Mouse (Mus musculus) limb, embryonic 10.5 days (tissue): ENCODE measurements around the gene Tbkbp1. TPM values are rescaled to one million over a fixed set of nuclear protein-coding genes. Genes with fewer than 3 reads are reported as not detected.

ENCODE experiments used
- DNase-seq: peaks from one replicate; pipeline ENCODE4 v3.0.0-alpha.2; 2017; ENCODE audit warnings: low spot score
- H3K27ac ChIP-seq: fragments of 300-500 bp; sonication (generic); 2 replicates; pipeline ENCODE4 v1.5.1; 2016; ENCODE audit warnings: mild to moderate bottlenecking
- H3K27me3 ChIP-seq: fragments of 300-500 bp; sonication (generic); 2 replicates; pipeline ENCODE4 v1.6.1; 2016; ENCODE audit warnings: low read depth, mild to moderate bottlenecking; ENCODE audit not compliant: poor library complexity, severe bottlenecking
- H3K36me3 ChIP-seq: fragments of 300-500 bp; sonication (generic); 2 replicates; pipeline ENCODE4 v1.6.1; 2016; ENCODE audit warnings: mild to moderate bottlenecking, moderate library complexity
- H3K4me1 ChIP-seq: fragments of 300-500 bp; sonication (generic); 2 replicates; pipeline ENCODE4 v1.6.1; 2016
- H3K4me3 ChIP-seq: fragments of 300-500 bp; sonication (generic); 2 replicates; pipeline ENCODE4 v1.5.1; 2016; ENCODE audit warnings: mild to moderate bottlenecking, moderate library complexity
- H3K9me3 ChIP-seq: fragments of 300-500 bp; sonication (generic); replicated peaks from 2 replicates; pipeline ENCODE4 v1.6.1; 2016; ENCODE audit warnings: mild to moderate bottlenecking
- WGBS: fragments of 180-500 bp; shearing (Covaris S2); methylation state at CpG from one replicate; pipeline ENCODE4 v1.1.7; 2016; 5-methylcytosine and 5-hydroxymethylcytosine counted together
- polyA plus RNA-seq: library from polyadenylated mRNA; unstranded; fragments of >200 nt; fragmentation: Nextera tagmentation; extraction: Ambion mirVana; gene quantifications from 2 replicates; pipeline ENCODE4 v1.2.1, GENCODE M21; 2016

Tbkbp1 gene
- polyA plus RNA-seq, 1 experiment from 2014 or later = 6.1 TPM

- peak overlapping the region; percentile 52 for H3K4me3 ChIP-seq
- peak overlapping the region; percentile 78 for H3K27ac ChIP-seq
- no peaks in the 10 kb centered on the region for H3K9me3 ChIP-seq
- peak; percentile 56 for DNase-seq
- peaks cover 76% of the 10 kb centered on the region for H3K27me3 ChIP-seq
- peaks cover 44% of the 10 kb centered on the region for H3K4me1 ChIP-seq
- WGBS = 7% methylated on average over 69 of the region's 69 CpGs
- peaks cover 56% of the 10 kb centered on the region for H3K36me3 ChIP-seq
Measured at GRCm38 (mm10) chr11:97138554-97139226, 12.6 kb downstream of the Tbkbp1 start.

GRCm38 (mm10) chr11:97133270-97133669 lies 18.0 kb downstream of the Tbkbp1 start:
- H3K9me3 ChIP-seq = no peaks in the 10 kb centered on the region
- H3K36me3 ChIP-seq = peaks cover 25% of the 10 kb centered on the region
- H3K27ac ChIP-seq = no peak overlapping the region
- no peak for DNase-seq
- no peak overlapping the region for H3K4me3 ChIP-seq
- peaks cover 81% of the 10 kb centered on the region for H3K27me3 ChIP-seq
- H3K4me1 ChIP-seq = peaks cover 23% of the 10 kb centered on the region
- 48% methylated on average over 5 of the region's 5 CpGs for WGBS

- no peak overlapping the region for H3K4me3 ChIP-seq
- WGBS = 17% methylated on average over 6 of the region's 6 CpGs
- peaks cover 14% of the 10 kb centered on the region for H3K36me3 ChIP-seq
- H3K27ac ChIP-seq = 0 out of 2 replicates have a peak overlapping the region, but pooled peaks have one; percentile 4
- H3K4me1 ChIP-seq = peaks cover 28% of the 10 kb centered on the region
- peaks cover 80% of the 10 kb centered on the region for H3K27me3 ChIP-seq
- no peak for DNase-seq
- H3K9me3 ChIP-seq = no peaks in the 10 kb centered on the region
Measured at GRCm38 (mm10) chr11:97132185-97132584, 19.1 kb downstream of the Tbkbp1 start.

GRCm38 (mm10) chr11:97131683-97132082 lies 19.6 kb downstream of the Tbkbp1 start:
- DNase-seq = no peak
- Histone ChIP-seq H3K27ac (no peak overlapping the region), H3K9me3 (no peaks in the 10 kb centered on the region), H3K27me3 (peaks cover 75% of the 10 kb centered on the region), H3K4me3 (no peak overlapping the region), H3K4me1 (peaks cover 33% of the 10 kb centered on the region), H3K36me3 (0 out of 2 replicates have a peak, but pooled peaks cover 9% of the 10 kb centered on the region)
- 82% methylated on average over 2 of the region's 2 CpGs for WGBS

- DNase-seq = no peak
Measured at GRCm38 (mm10) chr11:97130318-97130717, 21.0 kb downstream of the Tbkbp1 start.

GRCm38 (mm10) chr11:97128956-97129355 lies 22.3 kb downstream of the Tbkbp1 start:
- peaks cover 45% of the 10 kb centered on the region for H3K4me1 ChIP-seq
- no peak overlapping the region for H3K27ac ChIP-seq
- 65% methylated on average over 3 of the region's 3 CpGs for WGBS
- H3K9me3 ChIP-seq = no peaks in the 10 kb centered on the region
- peaks cover 68% of the 10 kb centered on the region for H3K27me3 ChIP-seq
- DNase-seq = no peak
- no peak overlapping the region for H3K4me3 ChIP-seq
- no peaks in the 10 kb centered on the region for H3K36me3 ChIP-seq

More at GRCm38 (mm10) chr11:97130318-97130717, 21.0 kb downstream of the Tbkbp1 start:
- peaks cover 74% of the 10 kb centered on the region for H3K27me3 ChIP-seq
- no peaks in the 10 kb centered on the region for H3K36me3 ChIP-seq
- 81% methylated on average over 6 of the region's 7 CpGs for WGBS
- H3K4me3 ChIP-seq = no peak overlapping the region
- no peak overlapping the region for H3K27ac ChIP-seq
- H3K4me1 ChIP-seq = peaks cover 45% of the 10 kb centered on the region
- H3K9me3 ChIP-seq = no peaks in the 10 kb centered on the region

GRCm38 (mm10) chr11:97127470-97128223 lies 23.6 kb downstream of the Tbkbp1 start:
- no peak for DNase-seq
- H3K4me3 ChIP-seq = peak overlapping the region; percentile 66
- peak overlapping the region; percentile 73 for H3K27ac ChIP-seq
- no peaks in the 10 kb centered on the region for H3K36me3 ChIP-seq
- WGBS = 15% methylated on average over 19 of the region's 19 CpGs
- H3K9me3 ChIP-seq = no peaks in the 10 kb centered on the region
- H3K4me1 ChIP-seq = peaks cover 48% of the 10 kb centered on the region
- peaks cover 57% of the 10 kb centered on the region for H3K27me3 ChIP-seq

- Histone ChIP-seq H3K4me1 (peaks cover 48% of the 10 kb centered on the region), H3K27me3 (peaks cover 49% of the 10 kb centered on the region), H3K9me3 (no peaks in the 10 kb centered on the region), H3K27ac (peak overlapping the region; percentile 73), H3K4me3 (peak overlapping the region; percentile 66), H3K36me3 (no peaks in the 10 kb centered on the region)
- WGBS = 3% methylated on average over 32 of the region's 32 CpGs
- DNase-seq = peak; percentile 63
Measured at GRCm38 (mm10) chr11:97126645-97127468, 24.4 kb downstream of the Tbkbp1 start.

- Histone ChIP-seq H3K4me3 (no peak overlapping the region), H3K4me1 (peaks cover 71% of the 10 kb centered on the region), H3K27me3 (peaks cover 44% of the 10 kb centered on the region), H3K36me3 (no peaks in the 10 kb centered on the region), H3K27ac (no peak overlapping the region), H3K9me3 (no peaks in the 10 kb centered on the region)
- DNase-seq = no peak
- 54% methylated on average over 10 of the region's 10 CpGs for WGBS
Measured at GRCm38 (mm10) chr11:97124266-97125036, 26.8 kb downstream of the Tbkbp1 start.

- Histone ChIP-seq H3K27me3 (peaks cover 46% of the 10 kb centered on the region), H3K4me3 (no peak overlapping the region), H3K36me3 (no peaks in the 10 kb centered on the region), H3K27ac (no peak overlapping the region; the same call in 1 of the 2 replicates), H3K9me3 (no peaks in the 10 kb centered on the region), H3K4me1 (peaks cover 76% of the 10 kb centered on the region)
- DNase-seq = no peak
- 18% methylated on average over 11 of the region's 11 CpGs for whole genome bisulfite sequencing
Measured at GRCm38 (mm10) chr11:97123282-97123890, 27.9 kb downstream of the Tbkbp1 start.

GRCm38 (mm10) chr11:97120641-97121040 lies 30.7 kb downstream of the Tbkbp1 start:
- H3K27ac ChIP-seq = peak overlapping the region; percentile 47
- no peaks in the 10 kb centered on the region for H3K9me3 ChIP-seq
- 54% methylated on average over 3 of the region's 3 CpGs for WGBS
- H3K36me3 ChIP-seq = no peaks in the 10 kb centered on the region
- no peak for DNase-seq
- H3K4me1 ChIP-seq = peaks cover 53% of the 10 kb centered on the region
- H3K27me3 ChIP-seq = peaks cover 55% of the 10 kb centered on the region
- H3K4me3 ChIP-seq = no peak overlapping the region; the same call in 1 of the 2 replicates

GRCm38 (mm10) chr11:97120221-97120620 lies 31.1 kb downstream of the Tbkbp1 start:
- Histone ChIP-seq H3K27me3 (peaks cover 57% of the 10 kb centered on the region), H3K4me3 (no peak overlapping the region; the same call in 1 of the 2 replicates), H3K4me1 (peaks cover 55% of the 10 kb centered on the region), H3K27ac (peak overlapping the region; percentile 47), H3K36me3 (no peaks in the 10 kb centered on the region), H3K9me3 (no peaks in the 10 kb centered on the region)
- no peak for DNase-seq
- 46% methylated on average over 10 of the region's 10 CpGs for WGBS
